Mouse (Mus musculus) urinary bladder, postnatal 4 days (tissue): ENCODE data around the gene Padi2.

Experiments used
- DNase-seq, 2 experiments: peaks; one replicate each; pipeline ENCODE4 v3.0.0; 2021 to 2022; ENCODE audit warnings: low spot score in 2 of 2

Gene Padi2

GRCm38 (mm10) chr4:140986711-140987395, 80.7 kb downstream of the Padi2 start, which contains the start of gene Atp13a2:
Gene Atp13a2, plus strand, starts transcription at chr4:140986873.
- peak; percentile 84 to 93 for DNase-seq

- no peak for DNase-seq
These were observed 81.3 kb downstream of the Padi2 start for GRCm38 (mm10) chr4:140987476-140987875.

- no peak for DNase-seq
These were observed 82.7 kb downstream of the Padi2 start for GRCm38 (mm10) chr4:140988706-140989290.

- DNase-seq: no peak
These were observed 83.3 kb downstream of the Padi2 start for GRCm38 (mm10) chr4:140989447-140989846.

GRCm38 (mm10) chr4:140992215-140992614, 86.1 kb downstream of the Padi2 start:
- DNase-seq: no peak

- no peak for DNase-seq
These were observed 87.7 kb downstream of the Padi2 start for GRCm38 (mm10) chr4:140993846-140994245.

- no peak for DNase-seq
These were observed 89.7 kb downstream of the Padi2 start for GRCm38 (mm10) chr4:140995811-140996210.

- DNase-seq: no peak
These were observed 90.7 kb downstream of the Padi2 start for GRCm38 (mm10) chr4:140996812-140997211.
